Mouse (Mus musculus) C2C12 (cell line): ENCODE results near the gene Pld2. TPM values are rescaled to one million over a fixed set of nuclear protein-coding genes. Genes with fewer than 3 reads are reported as not detected.

Experiments
- H3K27me3 ChIP-seq: one replicate; pipeline ENCODE4 v1.6.1; 2011; ENCODE audit not compliant: control insufficient read depth, insufficient read depth, insufficient read length
- H3K36me3 ChIP-seq: one replicate; pipeline ENCODE4 v1.6.1; 2011; ENCODE audit not compliant: control insufficient read depth, insufficient read depth
- H3K4me3 ChIP-seq: one replicate; pipeline ENCODE4 v1.5.1; 2011; ENCODE audit warnings: mild to moderate bottlenecking, control low read depth; ENCODE audit not compliant: poor library complexity, insufficient read depth, severe bottlenecking
- H3K79me2 ChIP-seq: one replicate; pipeline ENCODE4 v1.6.1; 2011; ENCODE audit not compliant: control insufficient read depth, insufficient read depth
- H3K79me3 ChIP-seq: one replicate; pipeline ENCODE4 v1.6.1; 2011; ENCODE audit warnings: low read depth, control low read depth
- H3ac ChIP-seq: one replicate; pipeline ENCODE3; 2011; ENCODE audit warnings: low read depth; ENCODE audit not compliant: control insufficient read depth, insufficient read length
- CEBPB ChIP-seq: IDR thresholded peaks from one replicate; pipeline ENCODE4 v1.6.1; 2011; ENCODE audit warnings: low read depth, mild to moderate bottlenecking, control low read depth, moderate library complexity
- CTCF ChIP-seq: IDR thresholded peaks from one replicate; pipeline ENCODE4 v1.5.1; 2011; ENCODE audit not compliant: control insufficient read depth, insufficient read depth, insufficient read length
- FOSL1 ChIP-seq: IDR thresholded peaks from one replicate; pipeline ENCODE4 v1.8.0; 2011; ENCODE audit warnings: mild to moderate bottlenecking, low read length; ENCODE audit not compliant: poor library complexity, insufficient read depth, severe bottlenecking
- MAX ChIP-seq: IDR thresholded peaks from one replicate; pipeline ENCODE4 v1.6.1; 2011; ENCODE audit warnings: mild to moderate bottlenecking, control low read depth
- MYOD1 ChIP-seq: IDR thresholded peaks from one replicate; pipeline ENCODE4 v1.6.1; 2011; ENCODE audit warnings: low read depth; ENCODE audit not compliant: control insufficient read depth, insufficient read length
- MYOG ChIP-seq: IDR thresholded peaks from one replicate; pipeline ENCODE4 v1.6.1; 2011; ENCODE audit not compliant: control insufficient read depth, insufficient read length; ENCODE audit errors: extremely low read depth
- USF1 ChIP-seq: IDR thresholded peaks from one replicate; pipeline ENCODE4 v1.6.1; 2011; ENCODE audit warnings: low read depth, mild to moderate bottlenecking, control low read depth, moderate library complexity
- polyA plus RNA-seq: library from polyadenylated mRNA; unstranded; fragments of >200 nt; fragmentation: generic; extraction: Trizol; gene quantifications from one replicate; pipeline ENCODE4 v1.2.1, GENCODE M21; 2012; ENCODE audit warnings: missing spikeins

Gene Pld2
- polyA plus RNA-seq, 1 experiment, result 9.3 TPM

DNA sequence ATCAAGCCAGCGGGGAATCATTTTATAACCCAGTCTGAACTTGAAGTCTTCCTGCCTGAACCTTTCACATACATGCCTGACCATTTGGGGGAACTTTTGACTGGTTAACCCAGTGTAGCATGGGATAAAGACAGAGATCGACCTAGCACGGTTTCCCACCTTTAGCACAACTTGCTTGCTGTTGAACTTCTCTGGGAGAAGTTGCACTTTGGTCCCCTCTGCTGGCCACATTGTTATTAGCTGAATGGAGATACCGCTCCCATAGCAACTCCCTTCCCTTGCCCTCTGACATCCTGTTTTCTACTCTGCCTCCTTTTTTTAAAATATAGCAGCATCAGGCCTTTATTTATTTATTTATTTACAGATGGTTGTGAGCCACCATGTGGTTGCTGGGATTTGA, 33.5 kb upstream of the Pld2 start:
- Histone ChIP-seq H3K4me3 (no peak overlapping the region), H3K79me3 (no peaks in the 10 kb centered on the region), H3ac (no peak overlapping the region), H3K36me3 (no peaks in the 10 kb centered on the region), H3K27me3 (peaks cover 36% of the 10 kb centered on the region), H3K79me2 (no peaks in the 10 kb centered on the region)
- peak; percentile 44 for TF ChIP-seq CTCF
- peak; percentile 50 for TF ChIP-seq MAX
- no peak for TF ChIP-seq MYOG

DNA sequence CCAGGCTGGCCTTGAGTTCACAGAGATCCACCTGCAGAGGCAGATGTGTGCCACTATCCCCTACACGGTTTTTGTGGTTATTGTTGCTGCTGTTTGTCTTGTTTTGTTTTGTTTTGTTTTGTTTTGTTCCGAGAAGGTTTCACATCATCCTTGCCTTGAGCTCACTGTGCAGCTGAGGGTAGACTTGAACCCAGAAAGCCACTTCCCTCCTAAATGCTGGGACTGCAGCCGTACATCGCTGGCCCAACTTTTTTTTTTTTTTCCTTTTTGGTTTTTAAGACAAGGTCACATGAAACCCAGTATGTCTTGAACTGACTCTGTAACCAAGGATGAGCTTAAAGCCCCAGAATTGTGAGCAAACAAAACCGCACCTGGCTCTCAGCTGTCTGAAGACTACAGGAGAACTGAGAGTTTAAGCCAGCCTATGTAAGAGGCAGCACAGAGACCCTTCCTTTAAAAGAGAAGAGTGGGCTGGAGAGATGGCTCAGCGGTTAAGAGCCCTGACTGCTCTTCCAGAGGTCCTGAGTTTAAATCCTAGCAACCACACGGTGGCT, 32.8 kb upstream of the Pld2 start:
- no peak overlapping the region for H3K4me3 ChIP-seq
- H3K27me3 ChIP-seq, result peaks cover 36% of the 10 kb centered on the region
- TF ChIP-seq CTCF (no peak), FOSL1 (no peak), CEBPB (no peak), MYOD1 (no peak), MAX (no peak), MYOG (no peak), USF1 (no peak)
- no peaks in the 10 kb centered on the region for H3K36me3 ChIP-seq
- no peaks in the 10 kb centered on the region for H3K79me2 ChIP-seq
- no peak overlapping the region for H3ac ChIP-seq
- no peaks in the 10 kb centered on the region for H3K79me3 ChIP-seq

DNA sequence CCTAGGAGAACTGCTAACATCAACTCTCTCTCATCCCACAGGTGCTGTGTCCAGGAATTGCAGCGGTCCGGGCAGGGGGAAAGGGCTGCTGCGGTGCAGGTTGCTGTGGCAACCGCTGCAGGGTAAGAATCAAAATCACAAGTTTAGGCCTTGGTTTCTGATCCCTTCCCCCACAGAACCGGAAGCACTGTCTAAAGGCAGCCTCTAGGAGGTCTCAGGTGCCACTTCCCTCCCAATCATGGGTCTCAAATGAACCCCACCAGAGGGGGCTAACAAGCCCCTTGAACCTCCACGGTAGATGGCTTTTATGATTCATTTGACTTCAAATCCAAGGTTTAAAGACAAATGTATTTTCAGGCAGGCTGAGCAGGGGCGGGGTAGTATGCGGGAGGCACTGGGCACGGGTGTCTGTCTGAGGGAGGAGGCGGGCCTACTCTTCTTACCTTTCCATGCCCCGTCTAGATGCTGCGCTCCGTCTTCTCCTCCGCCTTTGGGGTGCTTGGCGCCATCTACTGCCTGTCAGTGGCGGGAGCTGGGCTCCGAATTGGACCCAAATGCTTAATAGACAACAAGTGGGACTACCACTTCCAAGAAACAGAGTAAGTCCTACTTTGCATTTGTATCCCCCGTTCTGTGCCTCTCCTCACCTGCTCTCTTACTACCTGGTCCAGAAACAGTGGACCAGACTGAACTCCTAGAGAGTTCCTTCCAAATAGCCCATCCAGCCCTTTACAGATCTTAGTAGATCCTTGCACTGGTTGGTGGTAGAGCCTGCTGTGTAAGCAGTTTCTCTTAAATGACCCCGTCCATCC, 29.9 kb upstream of the Pld2 start:
- TF ChIP-seq CEBPB (no peak), CTCF (peak; percentile 51)
- Histone ChIP-seq H3K27me3 (peaks cover 48% of the 10 kb centered on the region), H3K4me3 (no peak overlapping the region), H3K79me2 (no peaks in the 10 kb centered on the region), H3ac (no peak overlapping the region), H3K36me3 (no peaks in the 10 kb centered on the region), H3K79me3 (no peaks in the 10 kb centered on the region)

DNA sequence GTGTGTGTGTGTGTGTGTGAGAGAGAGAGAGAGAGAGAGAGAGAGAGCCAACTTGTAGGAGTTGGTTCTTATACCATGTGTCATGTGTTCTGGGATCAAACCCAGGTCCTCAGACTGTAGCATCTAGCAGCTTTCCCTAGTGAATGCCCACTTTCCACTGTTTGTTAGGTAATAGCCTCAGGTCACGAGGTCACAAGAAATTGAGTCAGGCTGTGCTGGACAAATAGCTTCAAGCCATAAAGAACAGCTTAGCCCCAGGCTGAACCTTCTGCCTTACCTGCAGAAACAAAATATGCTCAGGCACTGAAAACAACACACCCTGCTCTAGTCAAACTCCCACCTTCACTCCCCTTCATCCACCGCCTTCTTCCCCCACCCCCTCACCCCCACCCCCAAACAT, 28.6 kb upstream of the Pld2 start:
- Histone ChIP-seq H3K27me3 (peaks cover 43% of the 10 kb centered on the region), H3K36me3 (no peaks in the 10 kb centered on the region), H3K4me3 (no peak overlapping the region), H3ac (no peak overlapping the region), H3K79me2 (no peaks in the 10 kb centered on the region), H3K79me3 (no peaks in the 10 kb centered on the region)
- TF ChIP-seq CEBPB, result no peak
- no peak for TF ChIP-seq MYOD1
- TF ChIP-seq USF1, result no peak
- TF ChIP-seq CTCF, result no peak
- no peak for TF ChIP-seq FOSL1

DNA sequence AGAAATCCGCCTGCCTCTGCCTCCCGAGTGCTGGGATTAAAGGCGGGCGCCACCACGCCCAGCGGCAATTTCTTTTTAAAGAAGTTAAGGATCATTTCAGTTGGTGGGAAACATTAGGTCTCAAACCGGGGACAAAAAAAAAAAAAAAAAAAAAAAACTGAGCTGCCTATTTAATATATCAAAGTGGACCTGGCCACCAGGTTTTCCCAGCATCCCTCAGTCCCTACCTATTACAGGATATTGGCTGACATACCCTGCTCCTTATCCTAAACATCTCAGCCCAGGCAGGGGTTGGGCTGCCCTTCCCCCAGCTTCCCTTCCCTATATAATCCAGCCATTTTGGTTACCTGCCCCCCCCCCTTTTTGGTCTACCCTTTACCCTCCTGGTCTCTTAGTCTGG, 28.0 kb upstream of the Pld2 start:
- no peaks in the 10 kb centered on the region for H3K79me2 ChIP-seq
- no peak overlapping the region for H3ac ChIP-seq

DNA sequence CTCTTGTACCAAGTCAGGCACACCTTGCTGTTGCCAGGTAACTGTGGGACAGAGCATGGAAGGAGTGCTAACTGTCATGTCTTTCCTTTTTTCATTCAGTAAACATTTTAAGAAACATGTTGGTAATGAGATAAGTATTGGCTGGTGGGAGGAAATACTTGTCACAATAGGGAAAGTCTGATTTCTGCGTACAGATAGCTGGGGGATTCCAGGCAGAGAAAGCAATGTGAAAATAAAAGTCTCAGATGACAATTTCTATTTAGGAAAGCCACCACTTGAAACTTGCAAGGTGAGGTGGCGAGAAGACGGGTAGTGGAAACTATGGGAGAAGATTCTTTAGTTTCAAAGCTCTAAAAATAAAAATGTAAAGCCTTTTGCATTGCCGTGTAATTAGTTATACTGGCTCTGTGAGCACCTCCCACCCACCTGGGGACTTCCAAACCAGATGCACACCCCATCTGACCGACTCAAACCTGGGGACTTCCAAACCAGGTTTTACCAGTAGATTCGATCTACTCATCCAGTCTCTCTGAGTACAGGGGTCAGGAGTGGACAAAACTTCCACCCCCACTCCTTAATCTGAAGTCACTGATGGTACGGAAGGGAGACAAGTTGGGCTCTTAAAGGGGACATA, 27.0 kb upstream of the Pld2 start:
- Histone ChIP-seq H3K79me2 (no peaks in the 10 kb centered on the region), H3K27me3 (peaks cover 41% of the 10 kb centered on the region), H3K79me3 (no peaks in the 10 kb centered on the region), H3K4me3 (no peak overlapping the region), H3K36me3 (no peaks in the 10 kb centered on the region), H3ac (no peak overlapping the region)
- TF ChIP-seq FOSL1, result no peak
- no peak for TF ChIP-seq USF1
- no peak for TF ChIP-seq CEBPB
- no peak for TF ChIP-seq MAX
- no peak for TF ChIP-seq MYOG
- TF ChIP-seq CTCF, result no peak
- TF ChIP-seq MYOD1, result no peak

More for the DNA sequence above, 28.0 kb upstream of the Pld2 start:
- H3K36me3 ChIP-seq, result no peaks in the 10 kb centered on the region
- no peak overlapping the region for H3K4me3 ChIP-seq
- H3K79me3 ChIP-seq, result no peaks in the 10 kb centered on the region
- TF ChIP-seq CTCF, result no peak
- no peak for TF ChIP-seq FOSL1
- TF ChIP-seq MYOD1, result no peak
- H3K27me3 ChIP-seq, result peaks cover 43% of the 10 kb centered on the region
